Mouse (Mus musculus) limb, embryonic 12.5 days (tissue): ENCODE measurements around the gene Adam22. TPM values are rescaled to one million over a fixed set of nuclear protein-coding genes. Genes with fewer than 3 reads are reported as not detected.
"Not testable (repeated sequence)": the region's sequence is repeated elsewhere in the genome, so short reads cannot be mapped to it uniquely, and the experiment has no call there.

ENCODE experiments used
- ATAC-seq: fragments of 200-750 bp; cut with Nextera tagmentation; 2 replicates; pipeline ENCODE4 v1.8.0; 2017; ENCODE audit warnings: low read depth, moderate TSS enrichment; ENCODE audit not compliant: insufficient number of reproducible peaks, insufficient read depth, low FRiP score, low TSS enrichment
- H3K27ac ChIP-seq: fragments of 300-500 bp; sonication (generic); 2 replicates; pipeline ENCODE4 v1.5.1; 2016; ENCODE audit warnings: mild to moderate bottlenecking, moderate library complexity
- H3K27me3 ChIP-seq: fragments of 300-500 bp; sonication (generic); 2 replicates; pipeline ENCODE4 v1.6.1; 2016; ENCODE audit warnings: mild to moderate bottlenecking, moderate library complexity
- H3K36me3 ChIP-seq: fragments of 300-500 bp; sonication (generic); 2 replicates; pipeline ENCODE4 v1.6.1; 2016; ENCODE audit warnings: mild to moderate bottlenecking, moderate library complexity
- H3K4me1 ChIP-seq: fragments of 300-500 bp; sonication (generic); replicated peaks from 2 replicates; pipeline ENCODE4 v1.6.1; 2016
- H3K4me2 ChIP-seq: fragments of 300-500 bp; sonication (generic); 2 replicates; pipeline ENCODE4 v1.6.1; 2016; ENCODE audit warnings: mild to moderate bottlenecking, moderate library complexity
- H3K4me3 ChIP-seq: fragments of 300-500 bp; sonication (generic); replicated peaks from 2 replicates; pipeline ENCODE4 v1.5.1; 2016; ENCODE audit warnings: mild to moderate bottlenecking
- H3K9ac ChIP-seq: fragments of 300-500 bp; sonication (generic); replicated peaks from 2 replicates; pipeline ENCODE4 v1.6.1; 2016; ENCODE audit warnings: mild to moderate bottlenecking, moderate library complexity
- H3K9me3 ChIP-seq: fragments of 300-500 bp; sonication (generic); 2 replicates; pipeline ENCODE4 v1.6.1; 2016; ENCODE audit warnings: mild to moderate bottlenecking, moderate library complexity
- WGBS: fragments of 180-500 bp; shearing (Covaris S2); methylation state at CpG from one replicate; pipeline ENCODE4 v1.1.7; 2016; 5-methylcytosine and 5-hydroxymethylcytosine counted together
- microRNA-seq: library from miRNA; unstranded; fragments of <30 nt; microRNA quantifications from one replicate; pipeline ENCODE4, GENCODE M21; 2017
- polyA plus RNA-seq: library from polyadenylated mRNA; unstranded; fragments of >200 nt; fragmentation: Nextera tagmentation; extraction: Ambion mirVana; gene quantifications from 2 replicates; pipeline ENCODE4 v1.2.1, GENCODE M21; 2016

Gene Adam22
- polyA plus RNA-seq, 1 experiment from 2014 or later = 15.5 TPM

- H3K36me3 ChIP-seq = peaks cover 14% of the 10 kb centered on the region
- H3K4me3 ChIP-seq = peak overlapping the region; percentile 76
- H3K4me1 ChIP-seq = peaks cover 14% of the 10 kb centered on the region
- H3K4me2 ChIP-seq = peak overlapping the region; percentile 71
- no peaks in the 10 kb centered on the region for H3K27me3 ChIP-seq
- no peaks in the 10 kb centered on the region for H3K9me3 ChIP-seq
- peak; percentile 28; the same call in 1 of the 2 replicates for ATAC-seq
- H3K9ac ChIP-seq = peak overlapping the region; percentile 88
- WGBS = 47% methylated on average over 8 of the region's 8 CpGs
- H3K27ac ChIP-seq = peak overlapping the region; percentile 83; the same call in 1 of the 2 replicates
Measured at GRCm38 (mm10) chr5:8055721-8056129, 312.2 kb downstream of the Adam22 start.

- Histone ChIP-seq H3K27me3 (no peaks in the 10 kb centered on the region), H3K4me2 (no peak overlapping the region), H3K27ac (no peak overlapping the region), H3K4me1 (peaks cover 14% of the 10 kb centered on the region), H3K9me3 (no peaks in the 10 kb centered on the region), H3K36me3 (no peaks in the 10 kb centered on the region), H3K4me3 (no peak overlapping the region), H3K9ac (no peak overlapping the region)
- WGBS = 86% methylated on average over 4 of the region's 4 CpGs
- ATAC-seq = no peak
Measured at GRCm38 (mm10) chr5:8053827-8054226, 314.1 kb downstream of the Adam22 start.

- Histone ChIP-seq H3K27me3 (no peaks in the 10 kb centered on the region), H3K4me1 (no peaks in the 10 kb centered on the region), H3K36me3 (no peaks in the 10 kb centered on the region), H3K4me3 (no peak within 1 kb of the TSS), H3K9ac (no peak within 1 kb of the TSS), H3K27ac (no peak within 1 kb of the TSS), H3K4me2 (no peak within 1 kb of the TSS), H3K9me3 (no peaks in the 10 kb centered on the region)
- 81% methylated on average over 6 of the region's 6 CpGs for WGBS
- ATAC-seq = no peak
Measured at GRCm38 (mm10) chr5:8045855-8046254, 322.1 kb downstream of the Adam22 start, which contains the start of gene Sri. Sri (plus strand) TSS chr5:8046078.

DNA sequence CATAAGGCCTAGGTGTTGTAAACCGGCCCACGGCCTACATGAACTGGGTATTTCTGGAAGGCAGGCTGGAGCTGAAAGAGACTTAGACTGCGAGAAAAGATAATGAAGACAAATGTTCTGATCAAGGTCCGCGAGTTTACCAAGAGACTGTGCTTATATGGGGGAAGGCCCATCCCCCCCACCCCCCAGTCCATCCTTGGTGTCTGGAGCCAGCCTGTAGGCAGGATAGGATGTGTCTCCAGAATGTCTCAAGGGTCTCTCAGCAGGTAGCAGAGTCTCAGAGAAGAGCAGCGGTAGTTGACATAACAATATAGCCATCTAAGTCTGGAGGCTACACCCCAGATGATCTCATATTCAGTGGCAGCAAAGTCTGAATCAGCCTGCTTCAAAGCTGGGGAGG lies 333.4 kb downstream of the Adam22 start:
- not testable (repeated sequence) for H3K4me1 ChIP-seq, H3K27ac ChIP-seq, ATAC-seq, H3K27me3 ChIP-seq, H3K9me3 ChIP-seq, H3K4me2 ChIP-seq, H3K4me3 ChIP-seq, H3K36me3 ChIP-seq, H3K9ac ChIP-seq
- WGBS = 92% methylated on average over 6 of the region's 6 CpGs

Small RNA genes within 50 kb of the gene (microRNA-seq; reads per million reads assigned to microRNA genes)
- gene Gm24196 = not detected

Other genes starting within 250 kb of the Adam22 start
- 62.8 and 65.2 TPM in 2 replicates for gene Dbf4, start 54.6 kb upstream of the Adam22 start, polyA plus RNA-seq
- 13.0 and 13.3 TPM in 2 replicates for gene Slc25a40, start 54.7 kb upstream of the Adam22 start, polyA plus RNA-seq